Mouse (Mus musculus): ENCODE results near the gene Lmntd1. TPM values are rescaled to one million over a fixed set of nuclear protein-coding genes. Genes with fewer than 3 reads are reported as not detected.

Lmntd1 gene
- polyA plus RNA-seq, 1 experiment, result 1.2 TPM

DNA sequence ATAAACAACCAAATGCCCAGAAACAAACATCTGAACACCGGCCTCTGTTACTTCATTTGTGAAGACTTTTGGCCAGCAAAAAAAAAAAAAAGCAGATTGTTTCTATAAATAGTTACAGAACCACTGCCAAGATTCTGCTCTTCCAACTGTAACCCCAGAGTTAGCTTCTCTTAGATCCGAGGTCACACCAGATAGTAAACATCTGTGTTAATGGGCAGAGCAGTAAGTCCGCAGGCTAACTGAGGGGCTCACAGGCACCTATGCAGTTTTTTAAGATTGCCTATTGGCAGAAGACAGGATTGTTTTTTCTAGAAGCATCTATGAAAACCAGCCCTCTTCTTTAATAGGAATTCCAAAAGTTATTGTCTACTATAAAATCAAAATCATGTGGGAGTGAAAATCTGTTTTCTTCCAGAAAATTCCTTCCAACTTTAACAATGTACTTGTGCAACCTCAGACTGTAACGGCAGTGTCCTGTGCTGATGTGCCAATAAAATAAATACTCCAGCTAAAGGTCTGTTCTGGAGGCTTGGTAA, 26.9 kb upstream of the Lmntd1 start:
- peak overlapping the region; percentile 31; the same call in 1 of the 2 replicates for H3K27ac ChIP-seq (ENCODE audit: insufficient read depth, low read length)
- H3K4me1 ChIP-seq (ENCODE audit: control insufficient read depth, insufficient read depth, low read length), result peaks cover 2% of the 10 kb centered on the region; the same call in 1 of the 2 replicates
- TF ChIP-seq CTCF (IDR thresholded peaks at IDR 0.05; ENCODE audit: borderline replicate concordance, insufficient read depth, low read length), result no peak
- TF ChIP-seq POLR2A (IDR thresholded peaks at IDR 0.05; ENCODE audit: low read depth, low read length), result no peak
- H3K4me3 ChIP-seq (ENCODE audit: insufficient read depth, low read length), result no peak overlapping the region

DNA sequence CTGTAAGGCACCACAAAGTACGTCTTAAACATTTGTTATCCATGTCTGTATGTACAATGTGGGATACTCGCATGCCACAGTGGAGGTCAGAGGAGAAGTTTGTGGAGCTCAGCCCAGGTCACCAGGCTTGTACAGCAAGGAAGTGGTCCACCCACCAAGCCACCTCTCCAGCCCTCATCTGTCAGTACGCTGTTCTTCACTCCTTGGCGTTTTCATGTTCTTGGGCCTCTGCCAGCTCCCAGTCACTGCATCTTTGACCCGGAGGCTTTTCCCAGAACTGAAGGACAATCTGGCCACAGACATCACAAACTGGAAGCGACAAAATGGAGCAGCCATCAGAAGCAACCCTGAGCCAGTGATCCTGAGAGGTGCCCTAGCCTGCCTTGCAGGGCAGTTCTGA, 24.1 kb upstream of the Lmntd1 start:
- no peak overlapping the region for H3K4me3 ChIP-seq (ENCODE audit: insufficient read depth, low read length)
- H3K27ac ChIP-seq (ENCODE audit: insufficient read depth, low read length), result no peak overlapping the region
- H3K4me1 ChIP-seq (ENCODE audit: control insufficient read depth, insufficient read depth, low read length), result peaks cover 2% of the 10 kb centered on the region; the same call in 1 of the 2 replicates
- no peak for TF ChIP-seq POLR2A (IDR thresholded peaks at IDR 0.05; ENCODE audit: low read depth, low read length)
- TF ChIP-seq CTCF (IDR thresholded peaks at IDR 0.05; ENCODE audit: borderline replicate concordance, insufficient read depth, low read length), result no peak

GRCm38 (mm10) chr6:145636682-145637081, 22.6 kb upstream of the Lmntd1 start:
- no peak overlapping the region for H3K27ac ChIP-seq (ENCODE audit: insufficient read depth, low read length)
- TF ChIP-seq CTCF (IDR thresholded peaks at IDR 0.05; ENCODE audit: borderline replicate concordance, insufficient read depth, low read length), result no peak
- no peak for TF ChIP-seq POLR2A (IDR thresholded peaks at IDR 0.05; ENCODE audit: low read depth, low read length)
- peaks cover 2% of the 10 kb centered on the region; the same call in 1 of the 2 replicates for H3K4me1 ChIP-seq (ENCODE audit: control insufficient read depth, insufficient read depth, low read length)
- no peak overlapping the region for H3K4me3 ChIP-seq (ENCODE audit: insufficient read depth, low read length)

- Histone ChIP-seq H3K27ac (ENCODE audit: insufficient read depth, low read length) (no peak overlapping the region), H3K4me1 (ENCODE audit: control insufficient read depth, insufficient read depth, low read length) (no peaks in the 10 kb centered on the region), H3K4me3 (ENCODE audit: insufficient read depth, low read length) (no peak overlapping the region)
- TF ChIP-seq CTCF (IDR thresholded peaks at IDR 0.05; ENCODE audit: borderline replicate concordance, insufficient read depth, low read length), result no peak
- no peak for TF ChIP-seq POLR2A (IDR thresholded peaks at IDR 0.05; ENCODE audit: low read depth, low read length)
These were observed 20.3 kb upstream of the Lmntd1 start for GRCm38 (mm10) chr6:145634454-145634853.

DNA sequence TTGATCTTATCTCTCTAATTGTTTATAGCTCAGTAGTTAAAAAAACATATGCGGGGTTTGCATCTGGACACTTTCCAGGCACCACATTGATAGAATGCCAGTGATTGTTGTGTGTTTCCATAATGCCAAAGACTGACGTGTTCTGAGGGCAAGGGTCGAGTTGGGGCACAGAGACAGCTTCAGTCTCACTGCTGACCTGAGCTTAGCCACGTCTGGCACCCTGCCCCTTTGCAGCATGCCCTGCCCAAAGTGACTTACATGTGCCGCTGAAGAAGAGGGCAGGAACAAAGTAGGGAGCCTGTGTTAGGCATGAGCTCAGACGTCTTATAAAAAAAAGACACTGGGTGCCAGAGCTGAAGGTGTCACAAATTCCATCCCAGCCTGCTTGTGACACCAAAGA, 16.1 kb upstream of the Lmntd1 start:
- H3K27ac ChIP-seq (ENCODE audit: insufficient read depth, low read length), result no peak overlapping the region
- H3K4me1 ChIP-seq (ENCODE audit: control insufficient read depth, insufficient read depth, low read length), result no peaks in the 10 kb centered on the region
- no peak for TF ChIP-seq POLR2A (IDR thresholded peaks at IDR 0.05; ENCODE audit: low read depth, low read length)
- TF ChIP-seq CTCF (IDR thresholded peaks at IDR 0.05; ENCODE audit: borderline replicate concordance, insufficient read depth, low read length), result no peak
- no peak overlapping the region for H3K4me3 ChIP-seq (ENCODE audit: insufficient read depth, low read length)

DNA sequence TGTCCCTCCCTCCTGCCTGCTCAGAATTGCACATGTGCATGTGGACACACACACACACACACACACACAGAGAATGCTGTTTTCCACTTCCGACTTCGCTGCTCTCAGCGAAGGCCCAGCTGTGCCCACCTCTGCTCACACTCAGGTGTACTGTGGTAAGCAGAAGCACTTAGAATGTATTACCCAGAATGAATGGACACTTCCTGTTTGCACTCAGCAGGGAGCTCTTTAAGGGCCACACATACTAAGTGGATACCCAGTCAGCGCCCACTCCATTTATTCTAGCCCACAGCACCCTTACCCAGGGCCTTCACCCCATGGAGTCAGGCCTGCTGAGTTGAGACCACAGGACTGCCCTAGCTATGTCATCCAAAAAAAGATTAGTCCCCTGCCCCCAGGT, 9.0 kb upstream of the Lmntd1 start:
- Histone ChIP-seq H3K4me1 (ENCODE audit: control insufficient read depth, insufficient read depth, low read length) (no peaks in the 10 kb centered on the region; the same call in 1 of the 2 replicates), H3K4me3 (ENCODE audit: insufficient read depth, low read length) (no peak overlapping the region), H3K27ac (ENCODE audit: insufficient read depth, low read length) (no peak overlapping the region)
- TF ChIP-seq CTCF (IDR thresholded peaks at IDR 0.05; ENCODE audit: borderline replicate concordance, insufficient read depth, low read length), result no peak
- no peak for TF ChIP-seq POLR2A (IDR thresholded peaks at IDR 0.05; ENCODE audit: low read depth, low read length)

DNA sequence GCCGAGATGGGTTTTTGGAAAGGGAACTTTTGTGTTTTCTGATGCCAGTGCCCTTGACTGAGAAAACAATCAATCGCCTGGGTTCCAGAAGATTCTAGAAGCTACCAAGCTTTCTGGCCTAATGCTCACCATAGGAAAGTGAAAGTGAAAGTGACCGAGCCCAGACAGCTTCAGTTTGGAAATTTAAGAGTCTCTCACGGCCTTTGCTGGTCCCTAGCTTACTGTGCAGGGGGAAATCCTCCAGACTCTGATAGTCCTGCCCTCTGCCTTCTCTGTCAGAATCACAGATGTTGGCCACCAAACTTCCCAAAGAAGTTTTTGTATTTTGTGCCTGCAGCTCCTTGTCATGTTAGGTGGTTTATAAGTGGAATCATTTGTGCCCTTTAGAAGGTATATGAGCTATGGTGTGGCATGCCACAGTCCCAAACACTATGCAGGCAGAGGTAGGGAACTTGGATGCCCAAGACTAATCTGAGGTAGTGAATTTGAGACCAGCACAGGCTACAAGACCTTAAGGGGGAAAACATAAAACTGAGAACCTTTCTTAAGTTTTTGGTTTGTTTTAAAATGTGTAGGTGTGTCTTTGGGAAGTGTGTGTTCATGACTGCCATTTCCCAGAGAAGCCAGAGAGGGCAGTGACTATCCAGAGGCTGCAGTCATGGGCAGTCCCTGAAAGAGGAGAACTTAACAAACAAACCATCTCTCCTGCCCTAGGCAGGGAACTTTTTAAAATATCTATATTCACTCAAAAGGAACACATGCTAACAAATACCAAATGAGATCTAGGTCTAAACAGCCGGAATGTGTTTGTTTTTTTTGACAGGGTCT, 2.5 kb upstream of the Lmntd1 start:
- no peak for TF ChIP-seq POLR2A (IDR thresholded peaks at IDR 0.05; ENCODE audit: low read depth, low read length)
- no peak overlapping the region for H3K27ac ChIP-seq (ENCODE audit: insufficient read depth, low read length)
- no peaks in the 10 kb centered on the region; the same call in 1 of the 2 replicates for H3K4me1 ChIP-seq (ENCODE audit: control insufficient read depth, insufficient read depth, low read length)
- no peak overlapping the region for H3K4me3 ChIP-seq (ENCODE audit: insufficient read depth, low read length)

GRCm38 (mm10) chr6:145615666-145616210, 1.6 kb upstream of the Lmntd1 start, which contains the start of gene Tuba3b:
Tuba3b (plus strand) TSS chr6:145615757.
- Histone ChIP-seq H3K27ac (ENCODE audit: insufficient read depth, low read length) (no peak within 1 kb of the TSS), H3K4me1 (ENCODE audit: control insufficient read depth, insufficient read depth, low read length) (no peaks in the 10 kb centered on the region; the same call in 1 of the 2 replicates)
- no peak for TF ChIP-seq CTCF (IDR thresholded peaks at IDR 0.05; ENCODE audit: borderline replicate concordance, insufficient read depth, low read length)
- TF ChIP-seq POLR2A (IDR thresholded peaks at IDR 0.05; ENCODE audit: low read depth, low read length), result no peak

DNA sequence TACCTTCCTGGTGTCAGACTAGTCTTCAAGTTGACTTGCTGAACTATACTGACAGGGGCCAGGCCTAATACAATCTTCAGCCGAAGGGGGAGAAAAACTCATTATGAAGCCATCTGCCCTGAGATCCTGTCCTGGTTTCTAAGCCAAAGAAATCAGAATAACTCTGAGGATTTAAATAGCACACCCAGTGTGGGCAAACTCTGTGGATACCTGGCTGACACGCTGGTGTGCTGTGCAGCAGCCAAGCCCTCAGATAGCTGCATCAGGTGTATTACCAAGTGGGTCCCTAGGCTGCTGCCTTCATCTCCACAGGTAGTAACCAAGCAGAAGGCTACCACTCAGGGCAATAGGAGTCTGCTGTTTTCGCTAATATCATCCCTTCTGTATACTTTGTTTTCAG, 1.5 kb downstream of the Lmntd1 start:
- Histone ChIP-seq H3K27ac (ENCODE audit: insufficient read depth, low read length) (no peak overlapping the region), H3K4me3 (ENCODE audit: insufficient read depth, low read length) (no peak overlapping the region), H3K4me1 (ENCODE audit: control insufficient read depth, insufficient read depth, low read length) (peaks cover 6% of the 10 kb centered on the region; the same call in 1 of the 2 replicates)
- TF ChIP-seq CTCF (IDR thresholded peaks at IDR 0.05; ENCODE audit: borderline replicate concordance, insufficient read depth, low read length) (no peak), POLR2A (IDR thresholded peaks at IDR 0.05; ENCODE audit: low read depth, low read length) (no peak)

More at GRCm38 (mm10) chr6:145615666-145616210, 1.6 kb upstream of the Lmntd1 start, which contains the start of gene Tuba3b:
- no peak within 1 kb of the TSS for H3K4me3 ChIP-seq (ENCODE audit: insufficient read depth, low read length)

- H3K27ac ChIP-seq (ENCODE audit: insufficient read depth, low read length), result no peak overlapping the region
- TF ChIP-seq CTCF (IDR thresholded peaks at IDR 0.05; ENCODE audit: borderline replicate concordance, insufficient read depth, low read length) (no peak), POLR2A (IDR thresholded peaks at IDR 0.05; ENCODE audit: low read depth, low read length) (no peak)
- peaks cover 6% of the 10 kb centered on the region; the same call in 1 of the 2 replicates for H3K4me1 ChIP-seq (ENCODE audit: control insufficient read depth, insufficient read depth, low read length)
- no peak overlapping the region for H3K4me3 ChIP-seq (ENCODE audit: insufficient read depth, low read length)
These were observed 3.2 kb downstream of the Lmntd1 start for GRCm38 (mm10) chr6:145610901-145611300.

All from embryonic fibroblast, embryonic 13.5 days (primary cell).